Mouse (Mus musculus) olfactory bulb, adult 2 months (tissue): ENCODE results near the gene Fry. TPM values are rescaled to one million over a fixed set of nuclear protein-coding genes. Genes with fewer than 3 reads are reported as not detected.
A peak's percentile ranks its signal among the peaks of the same experiment; 100 is the strongest.

ENCODE experiments used
- H3K27ac ChIP-seq: fragments of 200-500 bp; 2 replicates; pipeline ENCODE4 v1.5.1; 2012; ENCODE audit warnings: low read depth, low read length; ENCODE audit not compliant: insufficient read depth
- H3K4me1 ChIP-seq: fragments of 200-500 bp; 2 replicates; pipeline ENCODE4 v1.6.1; 2012; ENCODE audit warnings: low read length; ENCODE audit not compliant: control insufficient read depth, insufficient read depth
- H3K4me3 ChIP-seq: fragments of 200-500 bp; 2 replicates; pipeline ENCODE4 v1.5.1; 2012; ENCODE audit warnings: mild to moderate bottlenecking, low read depth, low read length, moderate library complexity; ENCODE audit not compliant: insufficient read depth
- CTCF ChIP-seq: fragments of 200-500 bp; IDR thresholded peaks from 2 replicates; pipeline ENCODE4 v1.5.1; 2012; ENCODE audit warnings: low read depth, mild to moderate bottlenecking, low read length, moderate library complexity; ENCODE audit not compliant: insufficient read depth
- POLR2A ChIP-seq: fragments of 200-500 bp; IDR thresholded peaks from 2 replicates; pipeline ENCODE4 v1.6.1; 2012; ENCODE audit warnings: mild to moderate bottlenecking, low read depth, low read length, moderate library complexity; ENCODE audit not compliant: insufficient read depth
- WGBS: fragments of 180-500 bp; shearing (Covaris S2); methylation state at CpG from one replicate; pipeline ENCODE4 v1.1.7; 2018; 5-methylcytosine and 5-hydroxymethylcytosine counted together
- polyA plus RNA-seq: library from polyadenylated mRNA; stranded (reverse); fragments of >200 nt; gene quantifications from 2 replicates; pipeline ENCODE4 v1.2.4, GENCODE M21; 2012; ENCODE audit warnings: low replicate concordance; ENCODE audit not compliant: missing spikeins, insufficient read depth, insufficient read length

Gene Fry
- polyA plus RNA-seq, 1 experiment, result not detected

DNA sequence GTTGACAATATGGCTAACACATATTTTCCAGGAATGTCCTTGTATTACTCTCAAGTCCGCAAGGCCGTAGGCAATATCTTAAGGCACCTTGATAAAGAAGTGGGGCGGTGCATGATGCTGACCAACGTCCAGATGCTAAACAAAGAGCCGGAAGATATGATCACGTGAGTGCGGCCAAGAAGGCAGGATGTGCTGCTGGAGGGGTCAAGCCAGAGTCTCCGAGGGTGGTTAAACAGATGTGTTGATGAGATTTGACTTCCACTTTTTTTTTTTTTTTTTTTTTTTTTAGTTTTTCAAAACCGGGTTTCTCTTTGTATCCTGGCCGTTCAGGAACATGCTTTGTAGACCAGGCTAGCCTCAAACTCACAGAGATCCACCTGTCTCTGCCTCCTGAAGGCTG, 262.3 kb downstream of the Fry start:
- Histone ChIP-seq H3K4me1 (peaks cover 13% of the 10 kb centered on the region), H3K27ac (no peak overlapping the region), H3K4me3 (no peak overlapping the region)
- WGBS, result 92% methylated on average over 10 of the region's 10 CpGs
- TF ChIP-seq POLR2A (no peak), CTCF (no peak)

DNA sequence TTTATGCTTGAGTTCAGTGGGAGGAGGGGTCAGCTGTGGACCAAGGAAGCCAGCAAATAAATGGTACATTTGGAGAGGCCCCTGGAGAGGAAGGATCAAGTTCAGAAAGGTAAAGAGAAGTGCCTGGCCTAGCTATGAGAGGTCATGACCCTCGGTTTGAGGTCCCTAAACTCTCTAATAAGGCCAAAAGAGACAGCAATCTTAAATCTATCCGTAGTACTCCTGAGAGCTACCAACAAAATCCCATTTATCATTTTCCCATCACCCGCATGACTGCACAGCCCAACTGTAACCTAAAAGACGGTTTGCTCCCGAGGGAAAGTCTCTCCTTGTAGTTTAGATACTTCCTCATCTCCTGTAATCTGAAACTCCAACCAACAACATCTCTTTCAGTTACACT, 264.0 kb downstream of the Fry start:
- TF ChIP-seq CTCF (no peak), POLR2A (no peak)
- H3K4me1 ChIP-seq, result peaks cover 13% of the 10 kb centered on the region
- no peak overlapping the region for H3K27ac ChIP-seq
- 77% methylated on average over 5 of the region's 5 CpGs for WGBS
- H3K4me3 ChIP-seq, result no peak overlapping the region

DNA sequence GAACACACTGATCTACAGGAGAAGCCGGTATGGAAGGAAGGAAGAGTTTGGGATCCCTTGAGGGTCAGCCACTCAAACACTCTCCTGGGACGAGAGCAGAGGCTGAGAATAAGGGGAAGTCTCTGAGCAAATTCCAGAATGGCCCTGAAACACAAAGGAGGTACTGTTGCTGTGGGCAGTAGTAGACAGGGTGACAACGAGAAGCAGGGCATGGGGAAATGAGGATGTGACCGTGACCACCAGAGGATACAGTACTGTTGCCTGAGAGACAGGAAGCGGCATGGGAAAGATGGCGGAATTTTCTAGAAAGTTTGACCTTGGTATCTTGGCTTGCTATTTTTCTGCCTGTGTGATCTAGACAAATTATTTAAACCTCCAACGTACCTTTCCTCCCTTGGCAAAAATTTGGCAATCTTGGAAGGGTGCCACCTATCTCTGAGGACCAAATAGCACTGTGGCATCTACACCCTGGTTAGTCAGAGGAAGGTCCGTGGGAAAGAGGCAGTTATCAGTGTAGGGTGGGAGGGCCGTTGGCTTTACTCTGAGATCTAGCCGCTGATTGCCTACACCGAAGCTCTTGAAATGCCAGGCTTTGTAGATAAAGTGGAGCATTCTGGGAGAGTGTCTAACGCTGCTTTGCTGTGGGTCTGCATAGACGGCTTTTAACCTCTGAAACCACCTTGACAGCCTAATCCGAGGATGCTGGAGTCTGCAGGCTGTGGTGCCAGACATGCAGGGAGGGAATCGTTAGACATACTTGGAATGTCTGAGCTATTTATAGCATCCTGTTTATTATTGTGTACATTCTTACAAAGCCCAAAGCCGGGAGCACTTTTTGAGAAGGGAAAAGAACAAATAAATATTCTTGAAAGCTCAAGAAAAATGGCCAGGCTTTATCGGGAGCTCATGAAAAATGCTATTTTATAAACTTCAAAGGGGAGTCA, 266.1 kb downstream of the Fry start:
- Histone ChIP-seq H3K4me3 (no peak overlapping the region), H3K4me1 (peaks cover 13% of the 10 kb centered on the region), H3K27ac (peak overlapping the region; percentile 76)
- TF ChIP-seq CTCF, result no peak
- no peak for TF ChIP-seq POLR2A
- WGBS, result 49% methylated on average over 17 of the region's 17 CpGs

DNA sequence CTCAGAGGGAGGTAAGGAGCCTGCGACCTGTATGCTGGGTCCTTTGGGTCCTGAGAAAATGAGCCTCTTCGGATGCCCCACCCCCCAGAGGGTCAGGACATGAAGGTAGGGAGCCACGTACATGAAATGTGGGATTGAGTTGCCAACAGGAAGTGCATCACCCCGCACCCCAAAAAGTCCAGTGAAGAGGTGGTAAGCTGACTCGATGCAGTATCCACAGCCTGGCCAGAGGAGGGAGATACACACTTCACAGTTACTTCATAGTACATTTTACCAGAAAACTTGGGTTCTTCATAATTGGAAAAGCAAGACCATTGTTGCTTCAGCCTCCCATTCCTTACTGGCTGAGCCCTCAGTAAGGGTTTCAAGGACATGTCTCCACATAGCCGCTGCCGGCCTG, 266.8 kb downstream of the Fry start:
- Histone ChIP-seq H3K4me1 (peaks cover 13% of the 10 kb centered on the region), H3K4me3 (no peak overlapping the region), H3K27ac (peak overlapping the region; percentile 35; the same call in 1 of the 2 replicates)
- TF ChIP-seq POLR2A, result no peak
- no peak for TF ChIP-seq CTCF
- WGBS, result 72% methylated on average over 7 of the region's 7 CpGs

GRCm38 (mm10) chr5:150388623-150389022, 270.2 kb downstream of the Fry start:
- Histone ChIP-seq H3K27ac (no peak overlapping the region), H3K4me1 (peaks cover 12% of the 10 kb centered on the region), H3K4me3 (no peak overlapping the region)
- 86% methylated on average over 12 of the region's 12 CpGs for WGBS
- TF ChIP-seq POLR2A, result no peak
- no peak for TF ChIP-seq CTCF

DNA sequence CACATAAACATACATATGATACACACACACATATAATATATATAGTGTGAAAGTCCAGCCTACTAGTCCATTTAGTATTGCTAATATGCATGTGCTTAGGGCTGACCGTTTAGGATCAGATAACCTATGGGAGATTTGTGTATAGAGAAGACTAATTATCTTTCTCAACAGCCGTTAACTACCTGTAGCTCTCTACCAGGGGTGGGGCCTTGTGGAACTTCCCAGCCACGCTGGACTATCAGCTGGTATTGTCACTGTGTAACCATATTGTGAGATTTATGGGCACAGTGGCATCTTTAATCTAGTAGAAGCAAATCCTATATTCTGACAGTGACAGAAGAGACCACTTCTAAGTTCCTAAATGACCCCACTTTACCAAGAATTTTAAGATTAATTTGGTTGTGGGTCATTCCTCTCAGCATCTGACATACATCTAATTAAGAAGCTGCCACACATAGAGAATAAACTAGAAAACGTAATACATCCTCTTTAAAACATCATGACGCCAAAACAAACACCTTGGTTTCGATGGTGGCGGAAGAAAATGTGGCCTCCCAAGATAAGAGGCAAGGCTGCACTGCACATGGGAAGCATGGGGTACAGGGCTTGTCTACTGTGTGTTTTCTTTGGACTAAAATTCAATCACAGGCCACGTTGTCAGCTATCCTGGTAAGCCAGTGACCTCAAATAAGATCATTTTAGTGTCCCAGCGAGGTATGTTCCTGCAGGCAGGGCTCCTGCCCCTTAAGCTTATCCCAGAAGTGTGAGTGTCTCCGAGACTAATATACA, 271.3 kb downstream of the Fry start:
- peaks cover 3% of the 10 kb centered on the region for H3K4me1 ChIP-seq
- WGBS, result 79% methylated on average over 10 of the region's 10 CpGs
- H3K27ac ChIP-seq, result no peak overlapping the region
- no peak overlapping the region for H3K4me3 ChIP-seq
- TF ChIP-seq POLR2A (no peak), CTCF (no peak)

GRCm38 (mm10) chr5:150390422-150390821, 272.0 kb downstream of the Fry start:
- no peaks in the 10 kb centered on the region for H3K4me1 ChIP-seq
- no peak overlapping the region for H3K4me3 ChIP-seq
- TF ChIP-seq POLR2A, result no peak
- TF ChIP-seq CTCF, result no peak
- no peak overlapping the region for H3K27ac ChIP-seq
- WGBS, result 79% methylated on average over 7 of the region's 7 CpGs

- Histone ChIP-seq H3K4me3 (no peak overlapping the region), H3K27ac (no peak overlapping the region), H3K4me1 (no peaks in the 10 kb centered on the region)
- TF ChIP-seq POLR2A (no peak), CTCF (no peak)
- WGBS, result 98% methylated on average over 6 of the region's 6 CpGs
Observed at GRCm38 (mm10) chr5:150394645-150395044, 276.2 kb downstream of the Fry start.
